Mouse (Mus musculus): ENCODE measurements around the gene Il13ra1.

Gene Il13ra1

GRCm38 (mm10) chrX:36209554-36209953 lies 97.6 kb downstream of the Il13ra1 start:
- no peak for DNase-seq

GRCm38 (mm10) chrX:36211216-36211615 lies 99.3 kb downstream of the Il13ra1 start:
- DNase-seq: peak; percentile 21
